Mouse (Mus musculus): ENCODE results near the gene Olfr589. TPM values are rescaled to one million over a fixed set of nuclear protein-coding genes. Genes with fewer than 3 reads are reported as not detected.
"Not testable (repeated sequence)": the region's sequence is repeated elsewhere in the genome, so short reads cannot be mapped to it uniquely, and the experiment has no call there.

The Olfr589 gene
- polyA plus RNA-seq (2015; fragmentation: Nextera tagmentation; extraction: Ambion mirVana), result not detected in 2 replicates

- Histone ChIP-seq H3K27ac (ENCODE audit: low read length) (no peak within 1 kb of the TSS), H3K4me1 (ENCODE audit: insufficient read depth, low read length) (no peaks in the 10 kb centered on the region), H3K27me3 (ENCODE audit: insufficient read depth, low read length) (no peaks in the 10 kb centered on the region), H3K36me3 (ENCODE audit: insufficient read depth, low read length) (no peaks in the 10 kb centered on the region), H3K9ac (replicated peaks; ENCODE audit: low read length) (no peak within 1 kb of the TSS), H3K9me3 (ENCODE audit: low read length) (no peaks in the 10 kb centered on the region), H3K4me3 (ENCODE audit: low read length) (no peak within 1 kb of the TSS), H3K4me2 (replicated peaks; ENCODE audit: low read depth, low read length) (no peak within 1 kb of the TSS)
- WGBS, result 63% methylated on average over 2 of the region's 2 CpGs
- ATAC-seq (ENCODE audit: low FRiP score, low TSS enrichment), result no peak
Measured at GRCm38 (mm10) chr7:103156256-103156655, at the start of gene Olfr589. Gene Olfr589, minus strand, starts transcription at chr7:103156356.

GRCm38 (mm10) chr7:103184503-103184902 lies 28.3 kb upstream of the Olfr589 start, which contains the start of gene Olfr592:
Gene Olfr592, plus strand, starts transcription at chr7:103184803.
- not testable (repeated sequence) for H3K9ac ChIP-seq (replicated peaks; ENCODE audit: low read length); H3K27ac ChIP-seq (ENCODE audit: low read length); H3K9me3 ChIP-seq (ENCODE audit: low read length); ATAC-seq (ENCODE audit: low FRiP score, low TSS enrichment); H3K27me3 ChIP-seq (ENCODE audit: insufficient read depth, low read length); H3K4me1 ChIP-seq (ENCODE audit: insufficient read depth, low read length); H3K4me3 ChIP-seq (ENCODE audit: low read length); H3K36me3 ChIP-seq (ENCODE audit: insufficient read depth, low read length); H3K4me2 ChIP-seq (replicated peaks; ENCODE audit: low read depth, low read length)
- WGBS, result 86% methylated on average over 1 of the region's 1 CpGs

GRCm38 (mm10) chr7:103178240-103178639 lies 22.1 kb upstream of the Olfr589 start, which contains the start of gene Olfr591:
Gene Olfr591, minus strand, starts transcription at chr7:103178340.
- Histone ChIP-seq H3K4me2 (replicated peaks; ENCODE audit: low read depth, low read length) (no peak within 1 kb of the TSS), H3K36me3 (ENCODE audit: insufficient read depth, low read length) (no peaks in the 10 kb centered on the region), H3K4me3 (ENCODE audit: low read length) (no peak within 1 kb of the TSS), H3K9me3 (ENCODE audit: low read length) (peaks cover 5% of the 10 kb centered on the region; the same call in 1 of the 2 replicates), H3K27ac (ENCODE audit: low read length) (no peak within 1 kb of the TSS), H3K9ac (replicated peaks; ENCODE audit: low read length) (no peak within 1 kb of the TSS), H3K4me1 (ENCODE audit: insufficient read depth, low read length) (no peaks in the 10 kb centered on the region), H3K27me3 (ENCODE audit: insufficient read depth, low read length) (no peaks in the 10 kb centered on the region)
- no peak for ATAC-seq (ENCODE audit: low FRiP score, low TSS enrichment)
- 88% methylated on average over 1 of the region's 1 CpGs for WGBS

GRCm38 (mm10) chr7:103169697-103170096 lies 13.5 kb upstream of the Olfr589 start:
- Histone ChIP-seq H3K36me3 (ENCODE audit: insufficient read depth, low read length) (no peaks in the 10 kb centered on the region), H3K4me2 (replicated peaks; ENCODE audit: low read depth, low read length) (no peak overlapping the region), H3K4me1 (ENCODE audit: insufficient read depth, low read length) (no peaks in the 10 kb centered on the region), H3K9ac (replicated peaks; ENCODE audit: low read length) (no peak overlapping the region), H3K27me3 (ENCODE audit: insufficient read depth, low read length) (no peaks in the 10 kb centered on the region), H3K27ac (ENCODE audit: low read length) (no peak overlapping the region), H3K9me3 (ENCODE audit: low read length) (no peaks in the 10 kb centered on the region), H3K4me3 (ENCODE audit: low read length) (no peak overlapping the region)
- WGBS, result 80% methylated on average over 5 of the region's 5 CpGs
- ATAC-seq (ENCODE audit: low FRiP score, low TSS enrichment), result no peak

GRCm38 (mm10) chr7:103140579-103140978 lies 15.6 kb downstream of the Olfr589 start, which contains the start of gene Olfr588-ps1:
Gene Olfr588-ps1, plus strand, starts transcription at chr7:103140879.
- H3K27ac ChIP-seq (ENCODE audit: low read length), result no peak within 1 kb of the TSS
- WGBS, result 85% methylated on average over 1 of the region's 1 CpGs
- no peak for ATAC-seq (ENCODE audit: low FRiP score, low TSS enrichment)

GRCm38 (mm10) chr7:103125538-103125937 lies 30.6 kb downstream of the Olfr589 start, which contains the start of gene Olfr586:
Gene Olfr586, minus strand, starts transcription at chr7:103125638.
- Histone ChIP-seq H3K4me2 (replicated peaks; ENCODE audit: low read depth, low read length) (no peak within 1 kb of the TSS), H3K9ac (replicated peaks; ENCODE audit: low read length) (no peak within 1 kb of the TSS), H3K4me1 (ENCODE audit: insufficient read depth, low read length) (no peaks in the 10 kb centered on the region), H3K27me3 (ENCODE audit: insufficient read depth, low read length) (no peaks in the 10 kb centered on the region), H3K4me3 (ENCODE audit: low read length) (no peak within 1 kb of the TSS), H3K36me3 (ENCODE audit: insufficient read depth, low read length) (no peaks in the 10 kb centered on the region), H3K27ac (ENCODE audit: low read length) (no peak within 1 kb of the TSS), H3K9me3 (ENCODE audit: low read length) (no peaks in the 10 kb centered on the region)
- no peak for ATAC-seq (ENCODE audit: low FRiP score, low TSS enrichment)
- 90% methylated on average over 3 of the region's 3 CpGs for WGBS

More at GRCm38 (mm10) chr7:103140579-103140978, 15.6 kb downstream of the Olfr589 start, which contains the start of gene Olfr588-ps1:
- Histone ChIP-seq H3K27me3 (ENCODE audit: insufficient read depth, low read length) (no peaks in the 10 kb centered on the region), H3K9ac (replicated peaks; ENCODE audit: low read length) (no peak within 1 kb of the TSS), H3K4me3 (ENCODE audit: low read length) (no peak within 1 kb of the TSS), H3K4me2 (replicated peaks; ENCODE audit: low read depth, low read length) (no peak within 1 kb of the TSS), H3K4me1 (ENCODE audit: insufficient read depth, low read length) (no peaks in the 10 kb centered on the region), H3K9me3 (ENCODE audit: low read length) (no peaks in the 10 kb centered on the region), H3K36me3 (ENCODE audit: insufficient read depth, low read length) (no peaks in the 10 kb centered on the region)

GRCm38 (mm10) chr7:103119406-103119805 lies 36.8 kb downstream of the Olfr589 start:
- Histone ChIP-seq H3K9me3 (ENCODE audit: low read length) (no peaks in the 10 kb centered on the region), H3K27ac (ENCODE audit: low read length) (no peak overlapping the region), H3K4me3 (ENCODE audit: low read length) (no peak overlapping the region), H3K4me2 (replicated peaks; ENCODE audit: low read depth, low read length) (no peak overlapping the region), H3K9ac (replicated peaks; ENCODE audit: low read length) (no peak overlapping the region), H3K27me3 (ENCODE audit: insufficient read depth, low read length) (no peaks in the 10 kb centered on the region), H3K36me3 (ENCODE audit: insufficient read depth, low read length) (no peaks in the 10 kb centered on the region), H3K4me1 (ENCODE audit: insufficient read depth, low read length) (no peaks in the 10 kb centered on the region)
- WGBS, result 44% methylated on average over 3 of the region's 3 CpGs
- no peak for ATAC-seq (ENCODE audit: low FRiP score, low TSS enrichment)

Other genes starting within 250 kb of the Olfr589 start
- gene Olfr571, start 238.8 kb downstream of the Olfr589 start, polyA plus RNA-seq (2015; fragmentation: Nextera tagmentation; extraction: Ambion mirVana), result not detected in 2 replicates
- not detected in 2 replicates for gene Olfr572, start 231.9 kb downstream of the Olfr589 start, polyA plus RNA-seq (2015; fragmentation: Nextera tagmentation; extraction: Ambion mirVana)
- not detected in 2 replicates for gene Olfr573-ps1, start 213.8 kb downstream of the Olfr589 start, polyA plus RNA-seq (2015; fragmentation: Nextera tagmentation; extraction: Ambion mirVana)
- gene Olfr574, start 207.9 kb downstream of the Olfr589 start, polyA plus RNA-seq (2015; fragmentation: Nextera tagmentation; extraction: Ambion mirVana), result not detected in 2 replicates
- gene Olfr575, start 197.6 kb downstream of the Olfr589 start, polyA plus RNA-seq (2015; fragmentation: Nextera tagmentation; extraction: Ambion mirVana), result not detected in 2 replicates
- gene Olfr576, start 193.7 kb downstream of the Olfr589 start, polyA plus RNA-seq (2015; fragmentation: Nextera tagmentation; extraction: Ambion mirVana), result not detected in 2 replicates
- gene Olfr577, start 180.4 kb downstream of the Olfr589 start, polyA plus RNA-seq (2015; fragmentation: Nextera tagmentation; extraction: Ambion mirVana), result not detected in 2 replicates
- gene Olfr578, start 167.0 kb downstream of the Olfr589 start, polyA plus RNA-seq (2015; fragmentation: Nextera tagmentation; extraction: Ambion mirVana), result not detected in 2 replicates
- not detected in 2 replicates for gene Olfr582, start 118.3 kb downstream of the Olfr589 start, polyA plus RNA-seq (2015; fragmentation: Nextera tagmentation; extraction: Ambion mirVana)
- not detected in 2 replicates for gene Olfr583, start 105.1 kb downstream of the Olfr589 start, polyA plus RNA-seq (2015; fragmentation: Nextera tagmentation; extraction: Ambion mirVana)
- not detected in 2 replicates for gene Olfr584, start 74.5 kb downstream of the Olfr589 start, polyA plus RNA-seq (2015; fragmentation: Nextera tagmentation; extraction: Ambion mirVana)
- gene Olfr585, start 58.6 kb downstream of the Olfr589 start, polyA plus RNA-seq (2015; fragmentation: Nextera tagmentation; extraction: Ambion mirVana), result not detected in 2 replicates
- not detected in 2 replicates for gene Olfr586, start 30.7 kb downstream of the Olfr589 start, polyA plus RNA-seq (2015; fragmentation: Nextera tagmentation; extraction: Ambion mirVana)
- gene Olfr588-ps1, start 15.5 kb downstream of the Olfr589 start, polyA plus RNA-seq (2015; fragmentation: Nextera tagmentation; extraction: Ambion mirVana), result not detected in 2 replicates
- gene Olfr591, start 22.0 kb upstream of the Olfr589 start, polyA plus RNA-seq (2015; fragmentation: Nextera tagmentation; extraction: Ambion mirVana), result not detected in 2 replicates
- not detected in 2 replicates for gene Olfr592, start 28.4 kb upstream of the Olfr589 start, polyA plus RNA-seq (2015; fragmentation: Nextera tagmentation; extraction: Ambion mirVana)
- gene Olfr593, start 55.5 kb upstream of the Olfr589 start, polyA plus RNA-seq (2015; fragmentation: Nextera tagmentation; extraction: Ambion mirVana), result not detected in 2 replicates
- gene Olfr594, start 60.6 kb upstream of the Olfr589 start, polyA plus RNA-seq (2015; fragmentation: Nextera tagmentation; extraction: Ambion mirVana), result not detected in 2 replicates
- not detected in 2 replicates for gene Usp17ld, start 96.1 kb upstream of the Olfr589 start, polyA plus RNA-seq (2015; fragmentation: Nextera tagmentation; extraction: Ambion mirVana)
- not detected in 2 replicates for gene Olfr596, start 149.3 kb upstream of the Olfr589 start, polyA plus RNA-seq (2015; fragmentation: Nextera tagmentation; extraction: Ambion mirVana)
- gene Olfr597, start 160.0 kb upstream of the Olfr589 start, polyA plus RNA-seq (2015; fragmentation: Nextera tagmentation; extraction: Ambion mirVana), result not detected in 2 replicates
- gene Olfr598, start 167.2 kb upstream of the Olfr589 start, polyA plus RNA-seq (2015; fragmentation: Nextera tagmentation; extraction: Ambion mirVana), result not detected in 2 replicates
- not detected in 2 replicates for gene Olfr599, start 179.6 kb upstream of the Olfr589 start, polyA plus RNA-seq (2015; fragmentation: Nextera tagmentation; extraction: Ambion mirVana)
- not detected in 2 replicates for gene Olfr600, start 193.3 kb upstream of the Olfr589 start, polyA plus RNA-seq (2015; fragmentation: Nextera tagmentation; extraction: Ambion mirVana)
- not detected in 2 replicates for gene Olfr601, start 206.3 kb upstream of the Olfr589 start, polyA plus RNA-seq (2015; fragmentation: Nextera tagmentation; extraction: Ambion mirVana)
- gene Olfr603, start 229.8 kb upstream of the Olfr589 start, polyA plus RNA-seq (2015; fragmentation: Nextera tagmentation; extraction: Ambion mirVana), result not detected in 2 replicates